Mouse (Mus musculus) macrophage (primary cell): ENCODE measurements around the gene Cerkl. TPM values are rescaled to one million over a fixed set of nuclear protein-coding genes. Genes with fewer than 3 reads are reported as not detected.

Source experiments
- H3K27ac ChIP-seq: fragments of 350-480 bp; formaldehyde crosslinking; 2 replicates; pipeline ENCODE4 v1.9.0; 2021
- H3K36me3 ChIP-seq: fragments of 350-480 bp; formaldehyde crosslinking; 2 replicates; pipeline ENCODE4 v1.9.0; 2021; ENCODE audit errors: inconsistent target
- H3K4me3 ChIP-seq: fragments of 350-480 bp; formaldehyde crosslinking; 2 replicates; pipeline ENCODE4 v1.9.0; 2021; ENCODE audit errors: inconsistent target
- H3K79me2 ChIP-seq: fragments of 350-480 bp; formaldehyde crosslinking; 2 replicates; pipeline ENCODE4 v1.9.0; 2021; ENCODE audit errors: inconsistent target
- WGBS: methylation state at CpG from one replicate; pipeline ENCODE4 v1.1.7; 2026; ENCODE audit warnings: inconsistent platforms; ENCODE audit not compliant: missing documents; 5-methylcytosine and 5-hydroxymethylcytosine counted together
- polyA plus RNA-seq: library from polyadenylated mRNA; stranded (reverse); fragments of 250-400 nt; gene quantifications from 3 replicates; pipeline ENCODE4 v1.2.4, GENCODE M21; 2018; ENCODE audit warnings: inconsistent platforms

Cerkl gene
- polyA plus RNA-seq, 1 experiment from 2014 or later, result 5.0 TPM

DNA sequence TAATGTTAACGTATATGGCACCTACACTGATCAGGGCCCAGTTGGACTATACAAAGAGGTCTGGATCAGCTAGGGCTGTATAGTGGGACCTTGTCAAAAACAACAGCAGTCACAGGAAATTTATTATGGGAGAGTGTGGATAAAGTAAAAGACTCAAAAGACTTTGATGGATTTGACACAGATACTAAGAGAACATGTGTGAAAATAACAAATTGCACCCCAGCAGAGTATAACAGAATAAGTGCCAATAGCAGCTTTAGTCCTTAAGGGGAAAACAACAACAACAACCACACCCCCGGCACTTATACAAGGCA lies 84.5 kb downstream of the Cerkl start:
- H3K79me2 ChIP-seq, result no peaks in the 10 kb centered on the region
- no peak overlapping the region for H3K27ac ChIP-seq
- WGBS, result 100% methylated on average over 2 of the region's 2 CpGs
- H3K4me3 ChIP-seq, result no peak overlapping the region
- no peaks in the 10 kb centered on the region for H3K36me3 ChIP-seq

- no peak overlapping the region for H3K4me3 ChIP-seq
- WGBS, result 93% methylated on average over 7 of the region's 7 CpGs
- no peak overlapping the region for H3K27ac ChIP-seq
- H3K36me3 ChIP-seq, result no peaks in the 10 kb centered on the region
- no peaks in the 10 kb centered on the region for H3K79me2 ChIP-seq
Measured at GRCm38 (mm10) chr2:79371326-79372153, 85.0 kb downstream of the Cerkl start.

DNA sequence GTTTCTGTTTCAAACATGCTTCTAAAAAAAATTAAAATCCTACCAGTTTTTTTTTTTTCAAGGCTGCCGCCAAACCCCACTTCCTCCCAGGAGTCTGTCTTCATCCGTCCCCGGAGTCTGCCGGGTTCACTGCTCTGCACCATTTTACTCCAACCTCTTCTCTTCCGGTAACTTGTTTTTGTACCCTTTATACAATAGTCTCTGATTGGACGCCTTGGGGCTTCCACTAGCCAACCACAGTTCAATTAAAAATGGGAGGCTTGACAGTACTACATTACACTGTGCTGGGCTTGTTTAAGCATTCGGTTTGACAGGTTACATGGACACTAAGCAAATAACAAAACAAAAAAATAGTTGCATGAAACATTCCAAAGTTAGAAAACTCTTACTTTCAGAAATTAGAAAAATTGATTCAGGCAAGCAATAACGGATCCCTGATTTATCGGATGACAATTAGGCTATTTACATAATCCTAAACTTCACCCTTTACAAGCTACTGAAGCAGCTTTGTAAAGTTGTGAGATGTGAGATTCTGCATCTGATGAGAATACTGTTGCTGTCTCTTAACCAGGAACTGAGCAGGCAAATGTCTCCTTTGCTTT lies 85.8 kb downstream of the Cerkl start:
- Histone ChIP-seq H3K4me3 (peak overlapping the region; percentile 47), H3K79me2 (no peaks in the 10 kb centered on the region), H3K27ac (no peak overlapping the region), H3K36me3 (no peaks in the 10 kb centered on the region)
- WGBS, result 52% methylated on average over 9 of the region's 9 CpGs

DNA sequence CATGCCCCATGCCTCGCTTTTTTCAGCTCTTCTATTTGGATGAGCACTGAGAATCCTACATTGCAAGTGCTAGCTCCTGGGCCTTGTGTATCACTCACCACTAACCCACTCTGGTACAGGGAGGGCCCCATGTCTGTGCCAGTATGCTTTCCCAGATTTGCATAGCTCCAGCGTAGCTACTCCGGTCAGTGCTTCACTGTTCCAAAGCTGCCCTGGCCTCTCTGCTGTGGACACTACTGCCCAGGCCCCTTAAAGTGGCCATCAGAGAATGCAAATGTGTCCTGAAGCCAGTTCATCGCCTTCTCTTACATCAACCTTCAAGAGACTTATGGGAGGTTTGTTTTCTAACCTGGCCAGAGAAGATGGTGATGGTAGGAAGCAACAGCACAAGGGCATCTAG lies 86.7 kb downstream of the Cerkl start:
- Histone ChIP-seq H3K79me2 (no peaks in the 10 kb centered on the region), H3K36me3 (no peaks in the 10 kb centered on the region), H3K27ac (no peak overlapping the region), H3K4me3 (peak overlapping the region; percentile 47)
- WGBS, result 94% methylated on average over 4 of the region's 4 CpGs

- Histone ChIP-seq H3K79me2 (no peaks in the 10 kb centered on the region), H3K27ac (no peak overlapping the region), H3K36me3 (no peaks in the 10 kb centered on the region), H3K4me3 (no peak overlapping the region)
- WGBS, result 90% methylated on average over 7 of the region's 7 CpGs
Measured at GRCm38 (mm10) chr2:79369061-79369524, 87.5 kb downstream of the Cerkl start.

DNA sequence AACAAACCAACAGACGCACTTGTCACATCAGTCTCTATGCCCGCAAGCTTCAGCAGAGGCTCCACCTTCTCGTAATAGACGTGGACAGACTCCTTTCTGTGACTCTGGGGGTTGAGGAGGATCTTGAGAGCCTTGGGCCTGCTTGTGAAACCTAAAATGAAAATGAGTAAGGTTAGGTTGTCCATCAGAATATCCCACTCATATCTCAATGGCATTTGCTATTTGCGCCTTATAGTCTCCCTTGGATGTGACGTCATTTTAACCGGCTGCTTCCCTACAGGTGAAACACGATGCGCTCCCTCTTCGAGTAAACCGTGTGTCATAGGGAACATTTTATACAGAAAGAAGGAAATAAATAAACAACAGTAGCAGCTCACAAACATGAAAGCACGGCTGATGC lies 87.9 kb downstream of the Cerkl start:
- Histone ChIP-seq H3K4me3 (no peak overlapping the region), H3K36me3 (no peaks in the 10 kb centered on the region), H3K79me2 (no peaks in the 10 kb centered on the region), H3K27ac (no peak overlapping the region)
- WGBS, result 97% methylated on average over 12 of the region's 12 CpGs

- WGBS, result 79% methylated on average over 18 of the region's 18 CpGs
- Histone ChIP-seq H3K27ac (no peak overlapping the region), H3K36me3 (no peaks in the 10 kb centered on the region), H3K4me3 (no peak overlapping the region), H3K79me2 (no peaks in the 10 kb centered on the region)
Measured at GRCm38 (mm10) chr2:79367451-79368450, 88.8 kb downstream of the Cerkl start.

- Histone ChIP-seq H3K36me3 (no peaks in the 10 kb centered on the region), H3K4me3 (no peak overlapping the region), H3K79me2 (no peaks in the 10 kb centered on the region), H3K27ac (no peak overlapping the region)
- WGBS, result 86% methylated on average over 6 of the region's 6 CpGs
Measured at GRCm38 (mm10) chr2:79363920-79364319, 92.7 kb downstream of the Cerkl start.

DNA sequence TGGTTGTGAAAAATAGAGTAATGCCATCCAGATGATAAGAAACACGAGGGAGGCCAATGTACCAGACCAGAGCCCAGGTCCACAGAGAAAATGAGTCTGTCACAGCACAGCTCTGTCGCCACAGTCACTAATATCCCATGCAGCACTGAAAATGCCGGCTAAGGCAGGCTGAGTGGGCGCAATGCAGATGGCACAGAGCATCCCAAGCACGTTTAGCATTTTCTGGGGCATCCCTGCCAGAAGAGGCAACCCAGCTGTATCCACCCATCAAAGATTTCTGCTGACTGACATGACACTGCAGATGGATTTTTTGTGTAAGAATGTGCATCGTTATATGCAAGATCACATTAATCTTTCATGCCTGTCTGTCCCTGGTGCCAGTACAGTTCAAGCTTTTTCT lies 94.6 kb downstream of the Cerkl start:
- 83% methylated on average over 5 of the region's 6 CpGs for WGBS
- H3K27ac ChIP-seq, result no peak overlapping the region

DNA sequence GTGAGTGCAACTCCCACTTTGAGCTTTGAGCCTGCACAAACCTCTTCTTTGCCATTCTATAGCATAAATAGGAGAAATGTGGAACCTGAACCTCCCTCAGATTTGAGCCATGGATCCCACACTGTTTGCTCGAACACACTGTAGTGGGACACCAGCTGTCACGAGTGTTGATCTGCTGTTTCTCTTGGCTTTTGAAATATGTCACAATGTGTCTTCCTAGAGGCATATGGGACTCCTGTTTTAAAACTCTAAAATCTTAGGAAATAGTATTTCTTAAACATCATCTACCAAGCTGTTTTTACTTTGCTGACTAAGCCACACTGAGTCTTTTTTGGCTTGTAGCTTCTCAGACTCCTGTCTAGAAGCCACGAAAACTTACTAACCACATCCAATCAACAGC lies 98.8 kb downstream of the Cerkl start:
- no peak overlapping the region for H3K27ac ChIP-seq
- H3K79me2 ChIP-seq, result no peaks in the 10 kb centered on the region
- WGBS, result 85% methylated on average over 3 of the region's 3 CpGs
- no peak overlapping the region for H3K4me3 ChIP-seq
- H3K36me3 ChIP-seq, result no peaks in the 10 kb centered on the region

More for the DNA sequence above, 94.6 kb downstream of the Cerkl start:
- Histone ChIP-seq H3K79me2 (no peaks in the 10 kb centered on the region), H3K36me3 (no peaks in the 10 kb centered on the region), H3K4me3 (no peak overlapping the region)

DNA sequence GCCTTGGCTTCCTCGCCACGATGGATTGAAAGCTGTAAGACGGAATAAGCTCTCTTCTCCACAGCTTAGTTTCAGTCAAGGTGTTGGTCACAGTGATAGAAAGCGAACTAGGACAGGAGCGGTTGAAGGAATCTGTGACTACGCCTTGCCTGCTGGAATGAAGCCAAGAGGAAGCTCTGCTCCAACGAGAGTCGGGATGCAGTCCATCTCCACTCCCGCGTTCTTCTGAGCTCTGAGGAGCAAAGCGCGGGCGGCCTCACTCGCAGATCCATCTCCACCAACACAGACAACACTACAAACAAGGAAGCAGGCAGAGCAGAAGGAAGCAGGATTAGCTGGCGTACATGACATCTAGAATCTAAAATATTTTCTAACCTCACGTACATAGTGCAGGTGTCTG lies 101.8 kb downstream of the Cerkl start:
- Histone ChIP-seq H3K36me3 (no peaks in the 10 kb centered on the region), H3K79me2 (no peaks in the 10 kb centered on the region), H3K27ac (no peak overlapping the region), H3K4me3 (no peak overlapping the region)
- whole genome bisulfite sequencing, result 96% methylated on average over 16 of the region's 16 CpGs

- H3K4me3 ChIP-seq, result no peak overlapping the region
- no peak overlapping the region for H3K27ac ChIP-seq
- no peaks in the 10 kb centered on the region for H3K36me3 ChIP-seq
- H3K79me2 ChIP-seq, result no peaks in the 10 kb centered on the region
- 90% methylated on average over 4 of the region's 4 CpGs for WGBS
Measured at GRCm38 (mm10) chr2:79352100-79352802, 104.3 kb downstream of the Cerkl start.

- Histone ChIP-seq H3K79me2 (no peaks in the 10 kb centered on the region), H3K36me3 (no peaks in the 10 kb centered on the region), H3K27ac (no peak overlapping the region), H3K4me3 (no peak overlapping the region)
- WGBS, result 93% methylated on average over 5 of the region's 6 CpGs
Measured at GRCm38 (mm10) chr2:79351179-79352099, 105.1 kb downstream of the Cerkl start.
